Mouse (Mus musculus): ENCODE results near the gene Tmem222.

Tmem222 gene

GRCm38 (mm10) chr4:133285299-133285698, 7.7 kb upstream of the Tmem222 start:
- no peak for DNase-seq (ENCODE audit: low spot score in 2 of 2)

- no peak for DNase-seq (ENCODE audit: low spot score in 2 of 2)
These were observed 5.1 kb upstream of the Tmem222 start for GRCm38 (mm10) chr4:133282656-133283055.

- no peak for DNase-seq (ENCODE audit: low spot score in 2 of 2)
These were observed 4.4 kb upstream of the Tmem222 start for GRCm38 (mm10) chr4:133281951-133282481.

- no peak for DNase-seq (ENCODE audit: low spot score in 2 of 2)
These were observed 3.9 kb upstream of the Tmem222 start for GRCm38 (mm10) chr4:133281513-133281912.

GRCm38 (mm10) chr4:133278482-133278881, 890 bp upstream of the Tmem222 start:
- no peak for DNase-seq (ENCODE audit: low spot score in 2 of 2)

- DNase-seq (ENCODE audit: low spot score in 2 of 2), result no peak
These were observed 475 bp upstream of the Tmem222 start for GRCm38 (mm10) chr4:133278067-133278466.

GRCm38 (mm10) chr4:133270929-133271328, 6.7 kb downstream of the Tmem222 start:
- no peak for DNase-seq (ENCODE audit: low spot score in 2 of 2)

- no peak for DNase-seq (ENCODE audit: low spot score in 2 of 2)
These were observed 8.0 kb downstream of the Tmem222 start for GRCm38 (mm10) chr4:133269596-133269995.

- DNase-seq (ENCODE audit: low spot score in 2 of 2), result no peak
These were observed 8.7 kb downstream of the Tmem222 start for GRCm38 (mm10) chr4:133268931-133269330.

GRCm38 (mm10) chr4:133266248-133266880, 11.2 kb downstream of the Tmem222 start:
- DNase-seq (ENCODE audit: low spot score in 2 of 2), result no peak

GRCm38 (mm10) chr4:133265759-133266158, 11.8 kb downstream of the Tmem222 start:
- no peak for DNase-seq (ENCODE audit: low spot score in 2 of 2)

GRCm38 (mm10) chr4:133265297-133265696, 12.3 kb downstream of the Tmem222 start:
- no peak for DNase-seq (ENCODE audit: low spot score in 2 of 2)

GRCm38 (mm10) chr4:133264559-133264958, 13.0 kb downstream of the Tmem222 start:
- no peak for DNase-seq (ENCODE audit: low spot score in 2 of 2)

- no peak for DNase-seq (ENCODE audit: low spot score in 2 of 2)
These were observed 13.8 kb downstream of the Tmem222 start for GRCm38 (mm10) chr4:133263756-133264155.

GRCm38 (mm10) chr4:133262882-133263281, 14.7 kb downstream of the Tmem222 start, which contains the start of gene Sytl1:
TSS of gene Sytl1 (minus strand) at chr4:133263113.
- no peak for DNase-seq (ENCODE audit: low spot score in 2 of 2)

GRCm38 (mm10) chr4:133262375-133262765, 15.2 kb downstream of the Tmem222 start:
- no peak for DNase-seq (ENCODE audit: low spot score in 2 of 2)

- no peak for DNase-seq (ENCODE audit: low spot score in 2 of 2)
These were observed 15.8 kb downstream of the Tmem222 start for GRCm38 (mm10) chr4:133261641-133262374.

- DNase-seq (ENCODE audit: low spot score in 2 of 2), result no peak
These were observed 19.7 kb downstream of the Tmem222 start for GRCm38 (mm10) chr4:133257798-133258408.

- no peak for DNase-seq (ENCODE audit: low spot score in 2 of 2)
These were observed 20.4 kb downstream of the Tmem222 start for GRCm38 (mm10) chr4:133257230-133257629.

- DNase-seq (ENCODE audit: low spot score in 2 of 2), result no peak
These were observed 20.8 kb downstream of the Tmem222 start for GRCm38 (mm10) chr4:133256820-133257219.

- no peak for DNase-seq (ENCODE audit: low spot score in 2 of 2)
These were observed 22.2 kb downstream of the Tmem222 start for GRCm38 (mm10) chr4:133255392-133255791.

GRCm38 (mm10) chr4:133253412-133253811, 24.2 kb downstream of the Tmem222 start:
- DNase-seq (ENCODE audit: low spot score in 2 of 2), result no peak

GRCm38 (mm10) chr4:133252089-133252488, 25.5 kb downstream of the Tmem222 start:
- DNase-seq (ENCODE audit: low spot score in 2 of 2), result no peak

All from right cerebral cortex, adult 2 months (tissue).